In genomic region chrX:153636247-153636646, GRCm38 (mm10) we compare ENCODE assay signal across 9 mouse cellular contexts. TPM values are rescaled to one million over a fixed set of nuclear protein-coding genes. Genes with fewer than 3 reads are reported as not detected.
DNase-seq lines count a peak whose midpoint lies in the region; ATAC-seq lines count a peak whose summit lies in the region.
"Had no signal": no experiment of that assay in that cellular context is flagged by ENCODE, and none has a peak within 500 bp of the region (broad histone marks: within the 10 kb centered on the region; RNA-seq: fewer than 3 reads in every experiment).

No protein-coding gene starts in this region.

- H3K4me3 ChIP-seq in embryonic facial prominence, embryonic 14.5 days (ENCODE audit: low read depth, low read length): no peak overlapping the region
- H3K4me3 ChIP-seq in neural tube, embryonic 15.5 days (replicated peaks): no peak overlapping the region
- H3K4me3 ChIP-seq: embryonic facial prominence, embryonic 13.5 days had no signal

- no peak for ATAC-seq in embryonic facial prominence, embryonic 14.5 days (ENCODE audit: low read depth)
- ATAC-seq in frontal cortex, adult (ENCODE audit: low TSS enrichment): no peak
- no peak for ATAC-seq in neural tube, embryonic 15.5 days (ENCODE audit: low FRiP score)

- H3K27ac ChIP-seq in embryonic facial prominence, embryonic 14.5 days (replicated peaks; ENCODE audit: low read depth, low read length): no peak overlapping the region
- no peak overlapping the region for H3K27ac ChIP-seq in neural tube, embryonic 15.5 days (replicated peaks)
- H3K27ac ChIP-seq: embryonic facial prominence, embryonic 13.5 days had no signal

- no peak overlapping the region for H3K9ac ChIP-seq in embryonic facial prominence, embryonic 14.5 days (ENCODE audit: low read depth, low read length)
- no peak overlapping the region for H3K9ac ChIP-seq in neural tube, embryonic 15.5 days (replicated peaks)
- H3K9ac ChIP-seq: embryonic facial prominence, embryonic 13.5 days had no signal

- peak; percentile 5 for DNase-seq in adrenal gland, adult 2 months
- no peak for DNase-seq in adrenal gland, adult 8-10 months
- DNase-seq in kidney, adult 9 months: peak; percentile 44
- no peak for DNase-seq in kidney, adult 18-20 months
- peak; percentile 1 for DNase-seq in A20 (ENCODE audit: low read depth, low spot score)
- peak; percentile 9 for DNase-seq in embryonic facial prominence, embryonic 14.5 days (ENCODE audit: low spot score)

- no peaks in the 10 kb centered on the region for H3K27me3 ChIP-seq in embryonic facial prominence, embryonic 14.5 days (replicated peaks; ENCODE audit: control insufficient read depth, insufficient read depth, low read length)
- no peaks in the 10 kb centered on the region for H3K27me3 ChIP-seq in neural tube, embryonic 15.5 days (replicated peaks)
- H3K27me3 ChIP-seq: embryonic facial prominence, embryonic 13.5 days had no signal

- H3K4me1 ChIP-seq in embryonic facial prominence, embryonic 14.5 days (ENCODE audit: control insufficient read depth, insufficient read depth, low read length): no peaks in the 10 kb centered on the region
- no peaks in the 10 kb centered on the region for H3K4me1 ChIP-seq in neural tube, embryonic 15.5 days
- H3K4me1 ChIP-seq: embryonic facial prominence, embryonic 13.5 days had no signal

- no peak overlapping the region for H3K4me2 ChIP-seq in embryonic facial prominence, embryonic 14.5 days (ENCODE audit: low read depth, low read length)
- no peak overlapping the region for H3K4me2 ChIP-seq in neural tube, embryonic 15.5 days
- H3K4me2 ChIP-seq: embryonic facial prominence, embryonic 13.5 days had no signal

- WGBS in embryonic facial prominence, embryonic 14.5 days: 0% methylated on average over 1 of the region's 1 CpGs
- WGBS in neural tube, embryonic 15.5 days: 0% methylated on average over 1 of the region's 1 CpGs

- H3K9me3 ChIP-seq in embryonic facial prominence, embryonic 14.5 days (ENCODE audit: control insufficient read depth, low read length): no peaks in the 10 kb centered on the region
- H3K9me3 ChIP-seq in neural tube, embryonic 15.5 days (replicated peaks): no peaks in the 10 kb centered on the region
- H3K9me3 ChIP-seq: embryonic facial prominence, embryonic 13.5 days had no signal

- H3K36me3 ChIP-seq in embryonic facial prominence, embryonic 14.5 days (ENCODE audit: control insufficient read depth, insufficient read depth, low read length): no peaks in the 10 kb centered on the region
- no peaks in the 10 kb centered on the region for H3K36me3 ChIP-seq in neural tube, embryonic 15.5 days
- H3K36me3 ChIP-seq: embryonic facial prominence, embryonic 13.5 days had no signal

RNA-seq across cellular contexts. Expression of gene Kctd12b, which starts 59.9 kb away (rescaled TPM):
- total RNA-seq in adrenal gland, adult 2 months (2021): 10 to 100 TPM in 1 of 2 experiments, 1 to 10 TPM in 1; 5.0 to 11.0 TPM
- polyA plus RNA-seq in adrenal gland, adult 2 months (2012; rRNA removed): 0.71 and 0.89 TPM in 2 replicates
- total RNA-seq in adrenal gland, adult 8-10 months (2022): 10 to 100 TPM in 2 of 4 experiments, 1 to 10 TPM in 2; 5.8 to 11.4 (median 9.0) TPM
- 9.2 and 9.3 TPM in 2 replicates for polyA plus RNA-seq in embryonic facial prominence, embryonic 14.5 days (2014; fragmentation: Nextera tagmentation; extraction: Ambion mirVana)
- polyA plus RNA-seq in neural tube, embryonic 15.5 days (2015; fragmentation: Nextera tagmentation; extraction: Ambion mirVana): 2.6 and 3.7 TPM in 2 replicates

Comparison
In these comparisons a context has a peak if more than half of its experiments do, and no peak if none do; other contexts are left out.
1. DNase-seq: peak in adrenal gland, adult 2 months (single experiment), kidney, adult 9 months (single experiment), A20 (single experiment) and embryonic facial prominence, embryonic 14.5 days (single experiment); none in adrenal gland, adult 8-10 months (single experiment) and kidney, adult 18-20 months (single experiment).